Mouse (Mus musculus): ENCODE data around the gene Mast4. TPM values are rescaled to one million over a fixed set of nuclear protein-coding genes. Genes with fewer than 3 reads are reported as not detected.

Mast4 gene
- total RNA-seq (2023): 108 to 124 TPM (median 122 TPM) in 4 replicates

GRCm38 (mm10) chr13:103334392-103334686 lies at the start of gene Mast4:
Gene Mast4 (minus strand): TSS chr13:103334497.

GRCm38 (mm10) chr13:102693341-102693801 lies 640.9 kb downstream of the Mast4 start, which contains the start of gene Cd180:
Gene Cd180 (plus strand): TSS chr13:102693558.

Measured in B cell, adult 62 days (primary cell).